Mouse (Mus musculus) ES-E14 (cell line): Measurements from ENCODE around the gene Gm28048. TPM values are rescaled to one million over a fixed set of nuclear protein-coding genes. Genes with fewer than 3 reads are reported as not detected.

Source experiments
- DNase-seq: peaks from one replicate; pipeline ENCODE4 v3.0.0-alpha.2; 2013; ENCODE audit warnings: low read depth, low spot score
- H3K27ac ChIP-seq: 2 replicates; pipeline ENCODE4 v1.5.1; 2012; ENCODE audit warnings: low read depth, mild to moderate bottlenecking, low read length, moderate library complexity, mixed read lengths; ENCODE audit not compliant: poor library complexity, insufficient read depth, severe bottlenecking
- H3K36me3 ChIP-seq: 2 replicates; pipeline ENCODE4 v1.6.1; 2012; ENCODE audit warnings: mild to moderate bottlenecking, low read length, moderate library complexity, mixed read lengths; ENCODE audit not compliant: control insufficient read depth, poor library complexity, insufficient read depth, severe bottlenecking
- H3K4me1 ChIP-seq, 2 experiments: fragments of 150-350 bp in 1 of 2; sonication (generic) in 1 of 2; 2 replicates each; pipeline ENCODE4 v1.6.1; 2012; ENCODE audit warnings: low read length in 2 of 2, mild to moderate bottlenecking in 1 of 2, mixed read lengths in 1 of 2; ENCODE audit not compliant: control insufficient read depth in 2 of 2, insufficient read depth in 2 of 2, poor library complexity in 1 of 2
- H3K4me3 ChIP-seq, 2 experiments: fragments of 150-350 bp in 1 of 2; sonication (generic) in 1 of 2; 2 replicates each; pipeline ENCODE4 v1.5.1; 2012; ENCODE audit warnings: low read length in 2 of 2, low read depth in 1 of 2, mild to moderate bottlenecking in 1 of 2, mixed read lengths in 1 of 2; ENCODE audit not compliant: insufficient read depth in 1 of 2, poor library complexity in 1 of 2, severe bottlenecking in 1 of 2
- H3K9ac ChIP-seq: 2 replicates; pipeline ENCODE4 v1.6.1; 2012; ENCODE audit warnings: low read depth, mild to moderate bottlenecking, low read length, mixed read lengths; ENCODE audit not compliant: poor library complexity, insufficient read depth, severe bottlenecking
- H3K9me3 ChIP-seq: fragments of 150-350 bp; sonication (generic); 2 replicates; pipeline ENCODE4 v1.6.1; 2012; ENCODE audit warnings: low read depth, mild to moderate bottlenecking, low read length; ENCODE audit not compliant: control insufficient read depth, insufficient read depth
- CHD2 ChIP-seq: IDR thresholded peaks from 2 replicates; pipeline ENCODE4 v1.6.1; 2014; ENCODE audit warnings: mild to moderate bottlenecking, low read depth, low read length, inconsistent platforms
- HCFC1 ChIP-seq: IDR thresholded peaks from 2 replicates; pipeline ENCODE4 v1.6.1; 2012; ENCODE audit warnings: low read length, inconsistent platforms, borderline replicate concordance; ENCODE audit not compliant: insufficient read depth
- MAFK ChIP-seq: IDR thresholded peaks from 2 replicates; pipeline ENCODE4 v1.6.1; 2014; ENCODE audit warnings: mild to moderate bottlenecking, low read depth, low read length, inconsistent platforms; ENCODE audit not compliant: insufficient read depth
- ZC3H11A ChIP-seq: IDR thresholded peaks from 2 replicates; pipeline ENCODE4 v1.6.1; 2012; ENCODE audit warnings: low read depth, mild to moderate bottlenecking, inconsistent platforms, low read length, borderline replicate concordance
- ZNF384 ChIP-seq: IDR thresholded peaks from 2 replicates; pipeline ENCODE4 v1.6.1; 2012; ENCODE audit warnings: low read depth, low read length, inconsistent platforms
- in situ Hi-C, 2 experiments: fragments of 600-800 bp; cut with MboI; formaldehyde crosslinking; loops; one replicate each; pipeline ENCODE4 v1.15.1; 2025; ENCODE audit warnings: low sequenced_read_pairs in 2 of 2, inconsistent platforms in 1 of 2; ENCODE audit not compliant: unreplicated experiment in 2 of 2
- total RNA-seq: library from RNA; depleted of rRNA; stranded (reverse); fragments of 300-350 nt; gene quantifications from 2 replicates; pipeline ENCODE4 v1.2.3, GENCODE M21; 2012

The Gm28048 gene
- total RNA-seq, 1 experiment, result 16.3 TPM

DNA sequence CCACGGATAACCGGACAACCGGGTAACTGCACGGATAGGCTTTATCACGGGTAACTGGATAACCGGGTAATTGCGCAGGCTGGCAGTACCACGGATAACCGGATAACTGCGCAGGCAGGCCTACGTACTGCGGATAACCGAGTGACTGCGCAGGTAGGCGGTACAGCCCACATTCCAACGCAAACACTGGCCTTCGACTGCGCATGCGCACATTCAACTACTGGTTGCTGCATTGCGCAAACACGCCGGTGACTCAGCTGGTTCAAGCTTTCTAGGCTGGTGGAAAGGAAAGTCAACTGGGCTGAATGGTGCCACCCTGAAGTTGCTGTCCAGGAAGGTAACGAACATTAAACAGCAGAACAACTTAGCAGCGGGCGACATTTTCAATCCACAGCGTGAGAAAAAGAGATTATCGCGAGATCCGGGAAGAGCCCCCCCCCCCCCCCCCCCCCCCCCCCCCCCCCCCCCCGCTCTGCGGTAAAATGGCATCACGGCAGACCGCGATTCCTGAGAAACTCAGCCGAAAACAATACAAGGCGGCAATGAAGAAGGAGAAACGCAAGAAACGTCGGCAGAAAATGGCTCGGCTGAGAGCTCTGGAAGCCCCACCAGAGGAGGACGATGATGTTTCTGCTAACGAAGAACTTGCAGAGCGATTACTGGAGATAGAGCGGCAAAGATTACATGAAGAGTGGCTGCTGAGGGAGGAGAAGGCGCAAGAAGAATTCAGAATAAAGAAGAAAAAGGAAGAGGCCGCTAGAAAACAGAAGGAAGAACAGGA is 9.0 kb downstream of the Gm28048 start:
- DNase-seq, result peak; percentile 60
- H3K9ac ChIP-seq, result peak overlapping the region; percentile 80
- no peaks in the 10 kb centered on the region; the same call in 1 of the 2 replicates for H3K9me3 ChIP-seq
- H3K4me3 ChIP-seq, result peak overlapping the region; percentile 76 to 80
- in situ Hi-C loops, result no loop called here
- TF ChIP-seq CHD2 (peak; percentile 93), MAFK (peak; percentile 55; the same call in 1 of the 2 replicates), ZNF384 (no peak)
- H3K4me1 ChIP-seq, result no peaks in the 10 kb centered on the region
- peaks cover 10% of the 10 kb centered on the region; the same call in 1 of the 2 replicates for H3K36me3 ChIP-seq
- H3K27ac ChIP-seq, result peak overlapping the region; percentile 91

GRCm38 (mm10) chr11:22971835-22972709 is 9.8 kb downstream of the Gm28048 start, which contains the start of gene Zrsr1:
TSS of gene Zrsr1 (plus strand) at chr11:22972005.
- TF ChIP-seq MAFK (no peak), CHD2 (no peak), ZC3H11A (no peak), HCFC1 (no peak), ZNF384 (no peak)
- in situ Hi-C loops, result no loop called here
- peak; percentile 58 for DNase-seq
- H3K27ac ChIP-seq, result peak within 1 kb of the TSS; percentile 91
- peaks cover 10% of the 10 kb centered on the region; the same call in 1 of the 2 replicates for H3K36me3 ChIP-seq
- H3K4me3 ChIP-seq, result peak within 1 kb of the TSS; percentile 76 to 80
- H3K9me3 ChIP-seq, result no peaks in the 10 kb centered on the region; the same call in 1 of the 2 replicates
- H3K9ac ChIP-seq, result peak within 1 kb of the TSS; percentile 80
- no peaks in the 10 kb centered on the region for H3K4me1 ChIP-seq

- TF ChIP-seq MAFK, result no peak
- no peak for TF ChIP-seq CHD2
- no peak for TF ChIP-seq ZC3H11A
- no peak for TF ChIP-seq ZNF384
- TF ChIP-seq HCFC1, result no peak
- no peak overlapping the region for H3K4me3 ChIP-seq
- in situ Hi-C loops, result no loop called here
- H3K27ac ChIP-seq, result no peak overlapping the region
- no peak for DNase-seq
- H3K4me1 ChIP-seq, result no peaks in the 10 kb centered on the region
- H3K9me3 ChIP-seq, result no peaks in the 10 kb centered on the region; the same call in 1 of the 2 replicates
- H3K9ac ChIP-seq, result no peak overlapping the region
- peaks cover 8% of the 10 kb centered on the region; the same call in 1 of the 2 replicates for H3K36me3 ChIP-seq
Observed at GRCm38 (mm10) chr11:22970546-22970945, 11.3 kb downstream of the Gm28048 start.

- Histone ChIP-seq H3K27ac (no peak overlapping the region), H3K4me1 (no peaks in the 10 kb centered on the region), H3K4me3 (no peak overlapping the region), H3K9me3 (no peaks in the 10 kb centered on the region; the same call in 1 of the 2 replicates), H3K36me3 (peaks cover 5% of the 10 kb centered on the region; the same call in 1 of the 2 replicates), H3K9ac (no peak overlapping the region)
- DNase-seq, result no peak
- TF ChIP-seq ZNF384, result no peak
- TF ChIP-seq MAFK, result no peak
- TF ChIP-seq ZC3H11A, result no peak
- no peak for TF ChIP-seq HCFC1
- TF ChIP-seq CHD2, result no peak
- in situ Hi-C loops, result loop anchor here in 1 of 2 experiments (10.0 kb wide), 1 partner anchor 335 kb away; no protein-coding TSS in a partner anchor
Observed at GRCm38 (mm10) chr11:22969486-22969885, 12.4 kb downstream of the Gm28048 start.
